Mouse (Mus musculus) T-cell, adult 2 months (primary cell): ENCODE measurements around the gene Trpc7.
A peak's percentile ranks its signal among the peaks of the same experiment; 100 is the strongest.

Experiments used
- DNase-seq: peaks from one replicate; pipeline ENCODE4 v3.0.0; 2022; ENCODE audit warnings: low spot score

Trpc7 gene

DNA sequence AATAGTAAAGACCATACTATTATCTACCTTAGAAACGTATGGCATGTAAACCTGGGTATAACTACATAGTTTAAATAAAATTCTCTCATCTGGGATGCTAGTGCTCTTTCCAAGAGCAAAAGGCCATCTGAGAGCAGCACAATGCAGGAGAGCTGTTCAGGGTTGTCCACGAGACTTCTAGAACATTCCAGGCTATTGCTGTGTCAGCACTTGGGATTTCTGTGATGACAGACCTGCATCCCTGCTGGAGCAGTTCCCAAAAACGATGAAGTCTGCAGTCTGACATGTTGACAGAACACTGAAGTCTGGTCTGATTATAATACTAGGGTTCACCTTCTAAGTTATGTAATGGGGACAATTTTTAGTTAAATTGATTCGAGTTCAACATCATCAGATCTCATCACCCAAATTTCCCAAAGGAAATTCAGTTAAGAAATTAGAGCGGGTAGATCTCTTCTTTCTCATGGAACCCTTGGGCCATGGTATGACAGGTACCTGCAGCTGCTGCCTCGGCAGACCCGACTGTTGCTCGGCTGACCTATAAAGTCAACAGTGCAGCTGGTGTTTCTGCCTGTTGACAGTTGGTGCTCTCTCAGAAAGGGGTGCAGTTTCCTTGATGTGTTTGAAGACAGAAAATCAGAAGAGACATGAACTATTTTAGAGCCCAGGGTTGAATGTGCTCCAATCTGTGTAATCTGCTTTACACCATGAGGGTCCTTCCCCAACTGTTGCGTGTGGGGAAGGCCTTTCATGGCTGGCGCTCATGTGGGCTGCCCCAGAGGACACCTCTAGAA, 148.9 kb downstream of the Trpc7 start:
- DNase-seq = no peak

DNA sequence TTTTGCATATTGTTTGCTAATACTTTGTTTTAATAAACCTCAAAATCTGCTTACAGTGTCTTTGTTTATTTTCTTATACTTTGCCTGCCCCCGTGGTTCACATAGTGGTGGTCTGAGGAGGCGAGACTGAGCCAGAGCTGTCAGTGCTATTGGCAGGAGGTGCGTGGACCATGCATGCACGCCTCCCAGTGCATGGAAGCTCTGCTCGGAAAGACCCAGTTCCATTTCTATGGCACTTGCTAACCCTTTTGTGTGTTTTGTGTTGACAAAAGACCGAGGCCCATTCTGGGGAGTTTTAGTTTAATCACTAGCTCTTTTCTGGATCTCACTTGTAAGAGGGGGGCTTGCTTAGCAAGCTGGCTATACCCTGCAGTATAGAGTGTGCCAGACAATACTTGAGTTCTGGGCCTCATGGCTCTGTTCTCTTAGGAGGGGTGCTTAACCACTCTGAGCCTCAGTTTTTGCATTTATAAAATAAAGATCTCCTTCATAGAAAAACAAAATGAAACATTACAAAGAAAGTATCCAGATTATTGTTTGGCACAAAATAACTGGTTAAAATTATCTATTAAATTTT, 153.4 kb downstream of the Trpc7 start:
- DNase-seq = no peak

DNA sequence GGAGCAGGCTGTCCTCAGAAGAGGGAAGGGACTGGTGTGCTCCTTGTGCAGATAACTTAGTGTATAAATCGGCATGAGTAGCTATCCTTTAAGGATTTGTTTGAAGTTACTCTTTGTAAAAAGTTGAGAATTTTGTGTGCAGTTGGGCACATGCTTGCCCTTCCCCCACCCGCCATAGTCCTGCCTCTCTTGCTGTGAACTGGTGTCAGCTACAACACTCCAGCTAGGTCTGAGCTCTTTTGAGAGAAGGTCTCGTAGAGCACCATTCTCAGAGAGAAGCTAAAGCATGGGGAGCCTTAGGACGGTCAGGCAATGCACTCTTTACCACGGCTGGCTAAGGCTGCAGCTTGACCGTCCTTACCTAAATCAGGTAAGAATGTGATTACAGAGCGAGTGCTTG, 154.1 kb downstream of the Trpc7 start:
- no peak for DNase-seq

DNA sequence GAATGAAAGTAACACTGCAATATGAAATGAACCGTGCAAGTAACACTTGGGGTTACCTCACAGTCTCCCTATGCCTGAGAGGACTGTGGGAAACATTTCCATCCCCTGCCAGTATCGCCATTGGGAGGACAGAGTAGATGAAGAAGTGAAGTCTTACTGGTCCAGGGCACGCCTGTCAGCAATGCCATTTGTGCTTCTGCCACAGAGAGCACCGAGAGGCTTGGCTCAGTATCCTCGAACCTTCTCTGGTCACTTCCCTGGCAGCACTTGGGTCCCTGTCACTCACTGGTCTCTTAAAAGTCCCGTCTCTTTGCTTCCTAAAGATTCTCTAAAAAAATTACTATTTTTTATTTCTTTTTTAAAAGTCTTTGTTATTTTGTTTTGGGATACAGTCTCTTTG, 155.3 kb downstream of the Trpc7 start:
- DNase-seq = no peak

DNA sequence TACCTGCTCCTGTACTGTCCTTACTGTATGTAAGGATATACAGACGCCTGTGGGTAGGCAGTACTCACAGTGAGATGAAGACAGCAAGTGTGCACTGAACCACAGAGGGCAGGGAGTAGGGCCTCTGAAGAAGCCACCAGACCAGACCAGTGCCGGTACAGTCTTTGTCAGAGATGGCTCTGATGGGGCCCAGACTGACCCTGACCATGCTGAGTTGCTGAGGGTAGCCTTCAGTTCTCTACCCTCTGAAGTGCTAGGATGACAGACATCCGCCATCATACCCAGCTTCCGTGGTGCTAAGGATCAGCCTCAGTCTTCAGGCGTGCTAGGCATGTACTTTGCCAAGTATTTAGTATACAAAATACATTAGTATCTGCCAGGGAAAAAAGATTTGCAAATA, 156.2 kb downstream of the Trpc7 start:
- DNase-seq = no peak

DNA sequence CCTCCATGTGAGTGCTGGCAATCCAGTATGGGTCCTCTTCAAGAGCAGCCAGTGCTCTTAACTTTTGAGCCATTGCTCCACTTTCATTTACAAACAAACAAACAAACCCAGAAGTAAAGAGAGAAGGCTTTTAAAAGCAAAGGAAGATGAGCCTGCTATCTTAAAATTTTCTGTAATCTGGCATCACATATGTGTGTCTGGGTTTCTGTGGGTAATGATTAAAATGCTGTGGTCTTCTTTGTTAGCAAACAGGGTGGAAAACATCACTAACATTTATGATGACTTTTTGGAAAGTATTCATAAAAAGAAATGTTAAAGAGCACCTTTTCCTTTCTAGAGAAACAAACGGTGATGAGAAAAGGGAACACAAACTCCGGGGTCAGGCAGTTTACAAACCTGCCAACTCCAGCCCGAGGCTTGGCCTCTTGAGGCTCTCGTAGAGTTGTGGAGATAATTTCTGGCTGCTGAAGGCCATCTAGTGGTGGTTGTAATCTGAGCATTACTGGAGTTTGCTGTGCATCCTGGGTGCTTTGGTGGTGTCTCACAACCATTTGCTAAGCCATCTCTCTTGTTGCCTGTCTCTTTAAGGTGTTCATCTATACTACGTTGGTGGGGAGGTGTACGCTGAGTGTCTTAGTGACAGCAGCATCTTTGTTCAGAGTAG, 160.4 kb downstream of the Trpc7 start:
- peak; percentile 22 for DNase-seq

DNA sequence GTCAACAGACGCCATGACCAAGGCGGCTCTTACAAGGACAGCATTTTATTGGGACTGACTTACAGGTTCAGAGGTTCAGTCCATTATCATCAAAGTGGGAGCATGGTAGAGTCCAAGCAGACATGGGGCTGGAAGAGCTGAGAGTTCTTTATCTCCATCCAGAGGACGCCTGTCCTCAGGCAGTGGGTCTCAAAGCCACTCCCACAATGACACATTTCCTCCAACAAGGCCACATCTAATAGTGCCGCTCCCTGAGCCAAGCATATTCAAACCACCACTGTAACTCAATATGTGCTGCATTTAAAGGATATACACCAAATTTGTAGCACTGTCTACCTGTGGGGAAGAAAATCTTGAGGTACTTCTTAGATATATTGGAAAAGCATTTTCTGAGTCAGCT, 161.2 kb downstream of the Trpc7 start:
- peak; percentile 18 for DNase-seq

DNA sequence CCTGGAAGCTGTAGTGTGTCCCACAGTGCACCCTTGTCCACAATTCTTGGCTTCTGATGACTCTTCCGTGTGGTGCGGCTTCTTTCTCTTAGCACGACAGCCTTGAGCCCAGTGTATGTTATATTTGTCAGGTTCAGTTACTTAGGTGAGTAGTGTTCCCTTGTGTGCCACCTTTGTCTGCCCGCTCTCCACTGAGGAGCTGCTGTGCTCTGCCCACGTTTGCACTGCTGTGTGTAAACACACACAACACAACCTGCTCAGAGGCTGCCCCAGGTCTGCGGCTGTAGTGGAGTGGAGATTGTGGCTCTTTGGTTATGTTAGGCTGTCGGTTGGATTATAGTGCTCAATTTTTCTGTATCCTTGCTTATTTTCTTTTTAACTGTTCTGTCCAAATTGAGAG, 166.7 kb downstream of the Trpc7 start:
- no peak for DNase-seq

DNA sequence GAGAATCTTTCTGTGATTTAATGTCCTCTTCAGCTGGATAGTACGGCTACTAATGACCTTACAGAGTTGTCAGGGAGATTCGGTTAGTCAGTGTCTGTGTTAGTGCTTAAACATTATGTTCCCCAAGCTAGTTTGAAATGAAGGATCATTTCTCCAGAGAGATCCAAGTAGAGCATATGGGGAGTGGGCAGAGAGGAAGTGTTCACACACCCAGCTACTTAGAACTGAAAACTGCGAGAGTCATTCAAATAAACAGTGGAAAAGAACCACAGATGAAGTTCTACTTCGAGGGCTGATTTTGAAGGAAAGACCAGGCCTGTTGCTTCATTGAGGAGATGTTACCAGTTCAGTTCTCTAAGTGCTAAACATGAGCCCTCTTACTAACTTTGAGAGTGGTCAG, 169.2 kb downstream of the Trpc7 start:
- no peak for DNase-seq
